13 mouse cellular contexts compared by ENCODE assay signal in the genomic region with DNA sequence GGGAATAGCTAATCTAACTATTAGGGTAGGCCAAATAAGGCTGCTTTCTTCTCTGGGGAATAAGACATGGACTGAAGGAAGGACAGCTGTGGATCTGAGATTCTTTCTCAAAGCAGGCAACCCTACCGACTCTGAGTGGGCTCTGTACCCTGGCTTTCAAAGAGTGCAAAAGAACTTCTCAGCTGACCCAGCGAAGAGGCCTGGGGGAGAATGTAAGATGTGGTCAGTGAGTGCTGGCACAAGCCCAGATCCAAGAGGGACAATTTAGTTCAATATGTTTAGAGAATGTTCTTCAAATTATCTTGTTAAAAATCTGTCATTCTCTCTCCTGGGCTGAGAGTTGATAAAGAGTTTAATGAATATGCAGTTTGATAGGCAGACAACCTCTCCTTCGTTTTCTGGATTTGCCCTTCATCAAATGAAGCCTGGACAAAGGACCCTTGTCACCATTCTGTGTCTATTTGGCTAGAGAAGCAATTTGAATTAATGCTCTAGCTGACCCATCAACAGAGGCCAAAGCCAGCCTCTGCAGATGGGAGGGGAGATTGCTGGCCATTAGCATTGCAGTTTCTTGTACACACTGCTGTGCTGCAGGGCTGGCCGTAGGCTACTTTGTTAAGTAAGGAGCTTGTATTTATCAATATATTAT.
DNase-seq lines count a peak whose midpoint lies in the region; ATAC-seq and TF ChIP-seq lines count a peak whose summit lies in the region.
"Had no signal": no experiment of that assay in that cellular context is flagged by ENCODE, and none has a peak within 500 bp of the region (broad histone marks: within the 10 kb centered on the region; RNA-seq: fewer than 3 reads in every experiment).

No protein-coding gene starts in this region.

- no peak for TF ChIP-seq CTCF in layer of hippocampus, adult 2 months (conservative IDR thresholded peaks at IDR 0.05)

- no peaks in the 10 kb centered on the region for H3K36me3 ChIP-seq in forebrain, embryonic 11.5 days (ENCODE audit: control insufficient read depth, insufficient read depth, low read length)
- H3K36me3 ChIP-seq in forebrain, embryonic 10.5 days (replicated peaks), result no peaks in the 10 kb centered on the region
- H3K36me3 ChIP-seq: embryonic facial prominence, embryonic 15.5 days had no signal

- no peak overlapping the region for H3K4me3 ChIP-seq in forebrain, embryonic 11.5 days (ENCODE audit: low read depth, low read length)
- H3K4me3 ChIP-seq in forebrain, embryonic 10.5 days, result no peak overlapping the region
- no peak overlapping the region for H3K4me3 ChIP-seq in layer of hippocampus, adult 2 months
- H3K4me3 ChIP-seq: embryonic facial prominence, embryonic 15.5 days had no signal

- no peak overlapping the region for H3K9ac ChIP-seq in forebrain, embryonic 11.5 days (ENCODE audit: low read length)
- H3K9ac ChIP-seq: embryonic facial prominence, embryonic 15.5 days; liver, postnatal 0 days had no signal

- no peak for DNase-seq in forebrain, embryonic 11.5 days (ENCODE audit: low spot score)
- no peak for DNase-seq in forebrain, embryonic 10.5 days (ENCODE audit: extremely low spot score, low spot score)
- DNase-seq in cerebellum, postnatal 10 days, result peak; percentile 20 to 47
- peak; percentile 17 to 49 for DNase-seq in layer of hippocampus, adult 2 months (ENCODE audit: low spot score in 2 of 2)
- peak; percentile 85 for DNase-seq in retina, postnatal 1 day
- DNase-seq in thymus, postnatal 0 days (ENCODE audit: low spot score), result no peak
- no peak for DNase-seq in T-cell, adult 2 months (ENCODE audit: low spot score)
- DNase-seq: B cell, adult 2 months; heart, adult 18-20 months; liver, postnatal 0 days had no signal

- H3K4me1 ChIP-seq in forebrain, embryonic 11.5 days (replicated peaks; ENCODE audit: control insufficient read depth, insufficient read depth, low read length), result no peaks in the 10 kb centered on the region
- H3K4me1 ChIP-seq in forebrain, embryonic 10.5 days, result 0 out of 2 replicates have a peak, but pooled peaks cover 9% of the 10 kb centered on the region
- H3K4me1 ChIP-seq: embryonic facial prominence, embryonic 15.5 days had no signal

- no peak overlapping the region for H3K4me2 ChIP-seq in forebrain, embryonic 11.5 days (ENCODE audit: low read depth, low read length, severe bottlenecking)
- H3K4me2 ChIP-seq: embryonic facial prominence, embryonic 15.5 days had no signal

- no peak overlapping the region for H3K27ac ChIP-seq in forebrain, embryonic 11.5 days (ENCODE audit: low read depth, low read length)
- no peak overlapping the region for H3K27ac ChIP-seq in forebrain, embryonic 10.5 days
- H3K27ac ChIP-seq in layer of hippocampus, adult 2 months, result peak overlapping the region; percentile 75
- H3K27ac ChIP-seq: embryonic facial prominence, embryonic 15.5 days had no signal

- 44% methylated on average over 4 of the region's 4 CpGs for WGBS in forebrain, embryonic 11.5 days
- 70% methylated on average over 4 of the region's 4 CpGs for WGBS in forebrain, embryonic 10.5 days

- H3K9me3 ChIP-seq in forebrain, embryonic 11.5 days (ENCODE audit: control insufficient read depth, low read length), result no peaks in the 10 kb centered on the region
- H3K9me3 ChIP-seq in forebrain, embryonic 10.5 days, result no peaks in the 10 kb centered on the region
- H3K9me3 ChIP-seq: embryonic facial prominence, embryonic 15.5 days had no signal

- peak; percentile 55; the same call in 1 of the 2 replicates for ATAC-seq in forebrain, embryonic 11.5 days (replicated peaks; ENCODE audit: low FRiP score)
- ATAC-seq in megakaryocyte progenitor cell, adult 5-6 weeks (replicated peaks; ENCODE audit: poor library complexity), result no peak
- ATAC-seq: liver, postnatal 0 days; Patski had no signal

- no peaks in the 10 kb centered on the region for H3K27me3 ChIP-seq in forebrain, embryonic 11.5 days (ENCODE audit: control insufficient read depth, insufficient read depth, low read length)
- H3K27me3 ChIP-seq in forebrain, embryonic 10.5 days (ENCODE audit: poor library complexity, severe bottlenecking), result no peaks in the 10 kb centered on the region
- H3K27me3 ChIP-seq: embryonic facial prominence, embryonic 15.5 days had no signal

Comparison
In these comparisons a context has a peak if more than half of its experiments do, and no peak if none do; other contexts are left out.
1. DNase-seq: peak in cerebellum, postnatal 10 days (2 of 2), layer of hippocampus, adult 2 months (2 of 2) and retina, postnatal 1 day (single experiment); none in forebrain, embryonic 11.5 days (single experiment), forebrain, embryonic 10.5 days (single experiment), thymus, postnatal 0 days (single experiment) and T-cell, adult 2 months (single experiment).